Mouse (Mus musculus) G1E-ER4 (cell line): Measurements from ENCODE around the gene Cd28. TPM values are rescaled to one million over a fixed set of nuclear protein-coding genes. Genes with fewer than 3 reads are reported as not detected.

Experiments
- GATA1 ChIP-seq: IDR thresholded peaks from one replicate; pipeline ENCODE4 v1.8.0; 2012; ENCODE audit warnings: low read length, inconsistent platforms
- polyA plus RNA-seq: library from polyadenylated mRNA; stranded (reverse); fragments of >175 nt; gene quantifications from 2 replicates; pipeline ENCODE4 v1.2.3, GENCODE M21; 2012

The Cd28 gene
- polyA plus RNA-seq, 1 experiment, result not detected

GRCm38 (mm10) chr1:60762451-60762850 lies 45.9 kb downstream of the Cd28 start:
- TF ChIP-seq GATA1, result no peak

GRCm38 (mm10) chr1:60762916-60763315 lies 46.3 kb downstream of the Cd28 start:
- no peak for TF ChIP-seq GATA1

GRCm38 (mm10) chr1:60771771-60772170 lies 55.2 kb downstream of the Cd28 start:
- TF ChIP-seq GATA1, result no peak

- TF ChIP-seq GATA1, result no peak
These were observed 56.6 kb downstream of the Cd28 start for GRCm38 (mm10) chr1:60773231-60773630.

- no peak for TF ChIP-seq GATA1
These were observed 59.6 kb downstream of the Cd28 start for GRCm38 (mm10) chr1:60776166-60776565.

- no peak for TF ChIP-seq GATA1
These were observed 60.3 kb downstream of the Cd28 start for GRCm38 (mm10) chr1:60776906-60777305.

GRCm38 (mm10) chr1:60778465-60779115 lies 62.0 kb downstream of the Cd28 start:
- no peak for TF ChIP-seq GATA1

GRCm38 (mm10) chr1:60779176-60779575 lies 62.6 kb downstream of the Cd28 start:
- no peak for TF ChIP-seq GATA1

- no peak for TF ChIP-seq GATA1
These were observed 65.1 kb downstream of the Cd28 start for GRCm38 (mm10) chr1:60781666-60782065.

GRCm38 (mm10) chr1:60793717-60794116 lies 77.1 kb downstream of the Cd28 start:
- no peak for TF ChIP-seq GATA1

GRCm38 (mm10) chr1:60795677-60796205 lies 79.1 kb downstream of the Cd28 start:
- no peak for TF ChIP-seq GATA1

GRCm38 (mm10) chr1:60799795-60800345 lies 83.3 kb downstream of the Cd28 start:
- no peak for TF ChIP-seq GATA1

GRCm38 (mm10) chr1:60801210-60801671 lies 84.6 kb downstream of the Cd28 start:
- no peak for TF ChIP-seq GATA1

- TF ChIP-seq GATA1, result no peak
These were observed 86.7 kb downstream of the Cd28 start for GRCm38 (mm10) chr1:60803128-60803824.

GRCm38 (mm10) chr1:60803825-60804696 lies 87.5 kb downstream of the Cd28 start:
- no peak for TF ChIP-seq GATA1
